Mouse (Mus musculus) cortical plate, adult 2 months (tissue): Measurements from ENCODE around the gene Rhof. TPM values are rescaled to one million over a fixed set of nuclear protein-coding genes. Genes with fewer than 3 reads are reported as not detected.

Experiments
- H3K27ac ChIP-seq: fragments of 200-500 bp; 2 replicates; pipeline ENCODE4 v1.5.1; 2012; ENCODE audit warnings: low read length, control low read depth, inconsistent platforms; ENCODE audit not compliant: insufficient read depth
- H3K4me1 ChIP-seq: fragments of 200-500 bp; 2 replicates; pipeline ENCODE4 v1.6.1; 2011; ENCODE audit warnings: low read length; ENCODE audit not compliant: control insufficient read depth, insufficient read depth
- H3K4me3 ChIP-seq: fragments of 200-500 bp; 2 replicates; pipeline ENCODE4 v1.5.1; 2011; ENCODE audit warnings: mild to moderate bottlenecking, low read length, control low read depth; ENCODE audit not compliant: insufficient read depth
- CTCF ChIP-seq: fragments of 200-500 bp; IDR thresholded peaks from 2 replicates; pipeline ENCODE4 v1.5.1; 2011; ENCODE audit warnings: mild to moderate bottlenecking, control low read depth, low read length; ENCODE audit not compliant: insufficient read depth; ENCODE audit errors: extremely low read depth
- POLR2A ChIP-seq: fragments of 200-500 bp; IDR thresholded peaks from 2 replicates; pipeline ENCODE4 v1.6.1; 2011; ENCODE audit warnings: mild to moderate bottlenecking, low read length, control low read depth; ENCODE audit not compliant: insufficient read depth; ENCODE audit errors: extremely low read depth
- polyA plus RNA-seq: library from polyadenylated mRNA; depleted of rRNA; stranded (reverse); fragments of >200 nt; gene quantifications from 2 replicates; pipeline ENCODE4 v1.2.3, GENCODE M21; 2012; rRNA removed

Rhof gene
- polyA plus RNA-seq, 1 experiment = 47.4 TPM

- Histone ChIP-seq H3K4me1 (no peaks in the 10 kb centered on the region), H3K27ac (no peak overlapping the region), H3K4me3 (no peak overlapping the region)
- no peak for TF ChIP-seq POLR2A
- TF ChIP-seq CTCF = no peak
Observed at GRCm38 (mm10) chr5:123060706-123061401, 71.6 kb downstream of the Rhof start.

- Histone ChIP-seq H3K4me3 (no peak overlapping the region), H3K4me1 (no peaks in the 10 kb centered on the region), H3K27ac (no peak overlapping the region)
- TF ChIP-seq POLR2A (no peak), CTCF (peak; percentile 53)
Observed at GRCm38 (mm10) chr5:123059757-123060520, 72.6 kb downstream of the Rhof start.

- H3K27ac ChIP-seq = peak overlapping the region; percentile 6; the same call in 1 of the 2 replicates
Observed at GRCm38 (mm10) chr5:123058251-123059102, 74.0 kb downstream of the Rhof start.

DNA sequence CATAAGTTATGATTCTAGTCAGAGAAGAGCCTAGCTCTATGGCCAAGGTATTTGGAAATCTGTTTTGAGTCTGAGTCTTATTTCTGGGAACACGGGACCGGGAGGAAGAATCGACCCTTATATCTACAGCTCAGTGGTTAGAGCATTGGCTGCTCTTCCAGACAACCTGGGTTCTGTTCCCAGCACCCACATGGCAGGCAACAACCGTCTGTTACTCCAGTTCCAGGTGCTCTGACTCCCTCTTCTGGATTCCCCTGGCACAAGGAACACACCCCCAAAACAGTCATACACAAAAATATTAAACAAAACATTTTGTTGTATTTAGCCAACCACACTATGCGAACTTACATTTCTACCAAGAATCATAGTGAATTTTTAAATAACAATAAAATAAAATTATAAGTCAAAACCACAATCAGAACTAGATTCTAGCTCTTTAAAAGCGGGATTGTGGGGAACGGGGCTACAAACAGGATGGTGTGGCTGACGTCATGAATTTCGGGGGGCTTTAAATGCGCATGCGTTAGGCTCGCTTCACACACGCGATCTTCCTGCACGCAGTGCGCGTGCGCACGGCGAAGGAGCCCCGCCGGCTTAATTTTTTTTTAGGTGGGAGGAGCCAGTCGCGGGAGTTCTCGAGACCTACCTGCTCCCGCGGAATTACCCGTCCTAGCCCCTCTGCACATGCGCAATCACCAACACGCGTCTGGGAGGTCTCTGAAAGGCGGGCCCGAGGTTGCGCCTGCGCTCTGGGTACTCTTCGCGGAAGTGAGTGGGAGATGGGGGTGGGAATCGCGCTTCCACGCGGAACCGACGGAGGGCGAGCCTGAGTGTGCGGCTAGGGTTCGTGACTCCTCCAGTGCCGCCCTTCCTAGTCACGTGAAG lies 74.9 kb downstream of the Rhof start:
- Histone ChIP-seq H3K27ac (peak overlapping the region; percentile 6; the same call in 1 of the 2 replicates), H3K4me3 (peak overlapping the region; percentile 34), H3K4me1 (no peaks in the 10 kb centered on the region)
- TF ChIP-seq POLR2A (peak; percentile 84), CTCF (peak; percentile 16; the same call in 1 of the 2 replicates)

More at GRCm38 (mm10) chr5:123058251-123059102, 74.0 kb downstream of the Rhof start:
- no peak for TF ChIP-seq CTCF
- no peak for TF ChIP-seq POLR2A
- no peaks in the 10 kb centered on the region for H3K4me1 ChIP-seq
- peak overlapping the region; percentile 34 for H3K4me3 ChIP-seq

Other genes starting within 250 kb of the Rhof start
- 16.6 and 18.7 TPM in 2 replicates for gene Kdm2b, start 142.9 kb downstream of the Rhof start, polyA plus RNA-seq
- 13.2 and 14.3 TPM in 2 replicates for gene Orai1, start 117.6 kb downstream of the Rhof start, polyA plus RNA-seq
- 0.11 and 0.27 TPM in 2 replicates for gene Morn3, start 85.7 kb downstream of the Rhof start, polyA plus RNA-seq
- gene Tmem120b, start 64.3 kb downstream of the Rhof start, polyA plus RNA-seq = 10.7 and 11.3 TPM in 2 replicates
- gene Setd1b, start 9.5 kb upstream of the Rhof start, polyA plus RNA-seq = 8.4 and 9.2 TPM in 2 replicates
- 27.1 and 27.9 TPM in 2 replicates for gene Psmd9, start 36.7 kb upstream of the Rhof start, polyA plus RNA-seq
- not detected in 2 replicates for gene Hpd, start 50.0 kb upstream of the Rhof start, polyA plus RNA-seq
- gene Wdr66, start 119.4 kb upstream of the Rhof start, polyA plus RNA-seq = 5.2 and 6.7 TPM in 2 replicates
- gene Bcl7a, start 211.1 kb upstream of the Rhof start, polyA plus RNA-seq = 33.5 and 34.5 TPM in 2 replicates